Mouse (Mus musculus) CH12.LX (cell line): ENCODE data around the gene Irf8.

Experiments
- CTCF ChIP-seq, 2 experiments: IDR thresholded peaks in 1 of 2; conservative IDR thresholded peaks in 1 of 2; 2 replicates each; pipeline ENCODE4 v1.5.1; 2011 to 2012; ENCODE audit warnings: low read depth in 2 of 2, low read length in 2 of 2, improper control_type of control experiment in 1 of 2, inconsistent platforms in 1 of 2, mild to moderate bottlenecking in 1 of 2, moderate library complexity in 1 of 2
- E2F4 ChIP-seq: IDR thresholded peaks from 2 replicates; pipeline ENCODE4 v1.6.1; 2011; ENCODE audit warnings: low read depth, low read length, improper control_type of control experiment; ENCODE audit not compliant: insufficient replicate concordance
- MAX ChIP-seq: IDR thresholded peaks from 2 replicates; pipeline ENCODE4 v1.6.1; 2011; ENCODE audit warnings: low read length, improper control_type of control experiment
- SMC3 ChIP-seq: IDR thresholded peaks from 2 replicates; pipeline ENCODE4 v1.6.1; 2011; ENCODE audit warnings: low read depth, low read length, improper control_type of control experiment
- USF2 ChIP-seq: conservative IDR thresholded peaks from 2 replicates; pipeline ENCODE4 v1.6.1; 2011; ENCODE audit warnings: low read depth, low read length, improper control_type of control experiment

DNA sequence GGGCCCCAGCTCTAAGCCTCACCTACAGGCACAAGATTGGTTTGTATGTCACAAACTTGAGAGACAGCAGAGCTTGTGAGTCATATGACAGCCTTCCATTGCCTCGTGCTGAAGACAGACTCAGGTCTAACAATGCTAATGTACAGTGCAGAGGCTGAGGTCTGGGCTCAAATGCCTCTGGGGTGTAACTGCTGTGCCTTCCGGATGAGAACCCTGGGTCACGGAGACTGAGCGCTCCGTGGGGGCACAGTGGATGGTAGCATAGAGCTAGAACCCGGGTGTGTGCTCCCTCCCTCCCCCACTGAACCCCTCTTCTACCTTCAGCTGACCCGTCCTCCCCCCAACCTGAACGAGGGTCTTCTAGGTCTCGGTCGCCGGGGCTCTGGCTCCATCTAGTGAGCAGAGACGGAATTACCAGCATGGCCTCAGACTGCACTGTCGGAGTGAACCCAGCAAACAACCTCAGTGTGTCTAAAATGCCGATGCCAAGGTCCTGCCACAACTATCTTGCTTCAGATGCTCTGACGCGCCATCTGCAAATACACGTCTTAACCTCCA lies 64.2 kb downstream of the Irf8 start:
- TF ChIP-seq CTCF (conservative IDR thresholded peaks at IDR 0.05 in 1 of 2, IDR thresholded peaks at IDR 0.05 in 1 of 2; ENCODE audit: low read depth in 2 of 2, low read length in 2 of 2) (peak; percentile 66 to 95), E2F4 (no peak), USF2 (no peak), SMC3 (peak; percentile 92), MAX (no peak)
